Mouse (Mus musculus): ENCODE measurements around the gene Akr1b7. TPM values are rescaled to one million over a fixed set of nuclear protein-coding genes. Genes with fewer than 3 reads are reported as not detected.

Gene Akr1b7
- total and polyA plus RNA-seq, 3 experiments, result 0.08 TPM; not detected in 2

- in situ Hi-C loops (cut with MboI; ENCODE audit: low pct_ligation_motif_present, low pct_unique_long_range_greater_than_20kb, low sequenced_read_pairs) (no loop called here), dilution Hi-C loops (cut with MboI; ENCODE audit: extremely low pct_ligation_motif_present, extremely low pct_unique_long_range_greater_than_20kb, low sequenced_read_pairs) (no loop called here)
- peaks cover 4% of the 10 kb centered on the region for H3K9me3 ChIP-seq (replicated peaks; ENCODE audit: low read length)
- peaks cover 0 to 25% of the 10 kb centered on the region in 2 experiments; a peak in 2 of 4 replicates for H3K4me1 ChIP-seq (ENCODE audit: control insufficient read depth in 1 of 2, insufficient read depth in 2 of 2)
- peak; percentile 42 for DNase-seq (ENCODE audit: extremely low read depth)
- H3K27me3 ChIP-seq (replicated peaks), result no peaks in the 10 kb centered on the region
- peak overlapping the region; percentile 67 for H3K4me2 ChIP-seq (ENCODE audit: insufficient read depth, low read depth, poor library complexity, severe bottlenecking)
- H3K9ac ChIP-seq (ENCODE audit: insufficient read depth, low read depth), result peak overlapping the region; percentile 95
- peak overlapping the region; percentile 92 for H3K27ac ChIP-seq (ENCODE audit: insufficient read depth, low read depth)
- H3K79me2 ChIP-seq (replicated peaks; ENCODE audit: control insufficient read depth, extremely low read depth, insufficient read depth, poor library complexity, severe bottlenecking), result peaks cover 12% of the 10 kb centered on the region; the same call in 1 of the 2 replicates
- peak overlapping the region; percentile 45 to 68 (median 62) for H3K4me3 ChIP-seq (replicated peaks in 1 of 3; ENCODE audit: low read depth in 2 of 3, low read length in 2 of 3, poor library complexity in 1 of 3)
- TF ChIP-seq RCOR1 (conservative IDR thresholded peaks at IDR 0.05; ENCODE audit: low read depth, low read length) (no peak), BHLHE40 (IDR thresholded peaks at IDR 0.05; ENCODE audit: low read depth, low read length) (peak; percentile 91), MXI1 (IDR thresholded peaks at IDR 0.05; ENCODE audit: low read depth, low read length) (peak; percentile 25; the same call in 1 of the 2 replicates), MAFK (IDR thresholded peaks at IDR 0.05; ENCODE audit: insufficient replicate concordance, low read length) (no peak), ZMIZ1 (IDR thresholded peaks at IDR 0.05; ENCODE audit: low read depth, low read length) (0 out of 2 replicates have a peak, but pooled peaks have one; percentile 11), MYC (IDR thresholded peaks at IDR 0.05; ENCODE audit: low read depth, low read length) (peak; percentile 29; the same call in 1 of the 2 replicates), CHD1 (IDR thresholded peaks at IDR 0.05; ENCODE audit: low read depth, low read length) (peak; percentile 0; the same call in 1 of the 2 replicates), POLR2AphosphoS2 (IDR thresholded peaks at IDR 0.05; ENCODE audit: low read depth, low read length) (no peak)
- H3K36me3 ChIP-seq (replicated peaks in 1 of 2; ENCODE audit: control insufficient read depth in 1 of 2, insufficient read depth in 1 of 2, low read length in 1 of 2), result peaks cover 25 to 39% of the 10 kb centered on the region in 2 experiments
These were observed 27.3 kb upstream of the Akr1b7 start for GRCm38 (mm10) chr6:34384701-34385370.

- Histone ChIP-seq H3K27me3 (replicated peaks) (no peaks in the 10 kb centered on the region), H3K4me1 (ENCODE audit: control insufficient read depth in 1 of 2, insufficient read depth in 2 of 2) (peaks cover 0 to 13% of the 10 kb centered on the region in 2 experiments; a peak in 2 of 4 replicates), H3K4me3 (replicated peaks in 1 of 3; ENCODE audit: low read depth in 2 of 3, low read length in 2 of 3, poor library complexity in 1 of 3) (no peak overlapping the region), H3K79me2 (replicated peaks; ENCODE audit: control insufficient read depth, extremely low read depth, insufficient read depth, poor library complexity, severe bottlenecking) (peaks cover 12% of the 10 kb centered on the region; the same call in 1 of the 2 replicates), H3K9me3 (replicated peaks; ENCODE audit: low read length) (no peaks in the 10 kb centered on the region), H3K9ac (ENCODE audit: insufficient read depth, low read depth) (no peak overlapping the region), H3K4me2 (ENCODE audit: insufficient read depth, low read depth, poor library complexity, severe bottlenecking) (no peak overlapping the region), H3K27ac (ENCODE audit: insufficient read depth, low read depth) (no peak overlapping the region), H3K36me3 (replicated peaks in 1 of 2; ENCODE audit: control insufficient read depth in 1 of 2, insufficient read depth in 1 of 2, low read length in 1 of 2) (peaks cover 43 to 64% of the 10 kb centered on the region in 2 experiments)
- dilution Hi-C loops (cut with MboI; ENCODE audit: extremely low pct_ligation_motif_present, extremely low pct_unique_long_range_greater_than_20kb, low sequenced_read_pairs), result no loop called here
- TF ChIP-seq RCOR1 (conservative IDR thresholded peaks at IDR 0.05; ENCODE audit: low read depth, low read length), result no peak
- no peak for TF ChIP-seq USF2 (conservative IDR thresholded peaks at IDR 0.05; ENCODE audit: low read depth, low read length)
- TF ChIP-seq MYC (IDR thresholded peaks at IDR 0.05; ENCODE audit: low read depth, low read length), result no peak
- TF ChIP-seq POLR2A (IDR thresholded peaks at IDR 0.05; ENCODE audit: low read depth, low read length), result no peak
- TF ChIP-seq POLR2AphosphoS2 (IDR thresholded peaks at IDR 0.05; ENCODE audit: low read depth, low read length), result no peak
- no peak for TF ChIP-seq PAX5 (IDR thresholded peaks at IDR 0.05; ENCODE audit: low read length)
- no peak for TF ChIP-seq EP300 (IDR thresholded peaks at IDR 0.05; ENCODE audit: low read length)
- DNase-seq (ENCODE audit: extremely low read depth), result no peak
- in situ Hi-C loops (cut with MboI; ENCODE audit: low pct_ligation_motif_present, low pct_unique_long_range_greater_than_20kb, low sequenced_read_pairs), result no loop called here
These were observed 23.5 kb upstream of the Akr1b7 start for GRCm38 (mm10) chr6:34388420-34389156.

Data from CH12.LX (cell line).